Mouse (Mus musculus) thymus, postnatal 14 days (tissue): ENCODE results near the gene Csnk1g1.

Source experiments
- DNase-seq: peaks from one replicate; pipeline ENCODE4 v3.0.0; 2021

The Csnk1g1 gene

GRCm38 (mm10) chr9:65908394-65909300 lies at the start of gene Csnk1g1, which contains the start of gene Trip4:
TSS of gene Csnk1g1 (plus strand) at chr9:65908924.
TSS of gene Trip4 (minus strand) at chr9:65908794.
- DNase-seq, result peak; percentile 92

GRCm38 (mm10) chr9:65859656-65860055 lies 49.1 kb upstream of the Csnk1g1 start:
- no peak for DNase-seq

DNA sequence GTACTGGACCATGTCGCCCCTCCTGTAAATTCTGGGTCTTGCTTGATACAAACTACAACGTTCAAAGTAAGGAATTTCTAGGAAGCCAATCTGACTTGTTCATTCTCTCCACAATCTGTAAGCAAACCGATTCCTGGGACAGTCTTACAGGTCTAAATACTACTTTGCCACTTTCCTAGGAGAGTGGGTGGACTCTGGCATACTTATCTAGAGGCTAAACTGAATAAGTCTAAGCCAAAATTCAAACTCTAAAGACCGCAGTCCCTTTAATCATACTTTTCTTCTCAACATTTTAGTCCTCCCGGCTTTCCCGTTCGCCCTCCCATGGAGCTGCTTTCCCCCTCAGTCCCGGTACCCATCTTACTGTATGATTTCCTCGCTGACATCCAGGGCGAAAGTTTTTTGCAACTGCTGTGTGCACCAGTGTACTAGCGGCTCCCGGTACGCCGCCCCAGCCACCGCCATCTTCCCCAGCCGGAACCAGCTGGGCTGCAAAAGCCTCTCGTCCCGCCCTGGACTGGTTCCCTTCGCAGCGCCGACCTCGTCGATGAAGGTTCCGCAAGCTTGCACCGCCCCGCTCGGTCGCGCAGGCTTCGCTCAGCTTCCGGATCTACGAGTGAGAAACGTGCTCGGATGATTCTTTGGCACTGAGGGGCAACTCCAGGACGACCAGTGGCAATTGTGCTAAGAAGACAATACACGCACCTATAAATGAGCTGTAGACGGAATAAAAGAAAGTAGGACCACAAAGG lies 24.0 kb upstream of the Csnk1g1 start:
- DNase-seq, result peak; percentile 92

DNA sequence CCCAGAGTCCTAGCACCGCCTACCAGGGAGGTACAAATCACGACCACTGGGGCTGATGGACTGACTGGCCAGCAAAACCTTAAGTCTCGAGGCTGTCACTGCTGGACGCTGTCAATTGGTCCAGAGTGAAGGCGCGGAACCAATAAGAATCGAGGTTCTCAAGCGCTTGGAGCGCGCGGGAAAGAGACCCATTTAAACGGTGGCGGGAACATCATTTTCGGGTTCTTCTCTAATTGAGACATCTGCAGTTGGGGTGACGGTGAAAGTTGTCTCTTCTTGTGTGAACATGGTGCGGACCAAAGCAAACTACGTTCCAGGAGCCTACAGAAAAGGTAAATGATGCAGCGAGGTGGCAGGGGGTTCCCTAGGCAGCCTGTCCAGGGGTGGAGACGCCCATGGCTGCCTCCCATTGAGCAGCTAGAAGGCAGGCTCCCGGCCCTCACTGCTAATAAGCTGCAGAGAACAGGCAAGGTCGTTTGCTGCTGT lies 18.5 kb upstream of the Csnk1g1 start, which contains the start of gene Pclaf:
TSS of gene Pclaf (plus strand) at position 95 of the 486 bp plus-strand sequence.
- peak; percentile 73 for DNase-seq

GRCm38 (mm10) chr9:65891126-65891525 lies 17.6 kb upstream of the Csnk1g1 start:
- no peak for DNase-seq

GRCm38 (mm10) chr9:65896977-65897376 lies 11.7 kb upstream of the Csnk1g1 start:
- no peak for DNase-seq

DNA sequence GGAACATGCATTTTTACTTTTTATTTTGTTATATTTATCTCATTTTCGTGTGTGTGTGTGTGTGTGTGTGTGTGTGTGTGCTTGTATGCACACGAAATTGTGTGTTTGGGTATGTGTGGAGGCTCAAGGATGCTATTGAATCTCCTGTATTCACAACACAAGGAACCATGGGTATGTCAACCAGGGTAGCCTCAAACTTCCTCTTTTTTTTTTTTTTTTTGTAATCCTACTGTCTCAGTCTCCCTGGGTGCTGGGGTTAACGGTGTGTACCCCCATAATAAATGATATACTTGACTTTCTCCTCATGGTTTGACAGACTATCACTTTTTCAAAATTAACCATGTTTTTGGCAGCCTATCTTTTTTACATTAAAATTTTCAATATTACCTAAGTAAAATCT lies 5.8 kb upstream of the Csnk1g1 start:
- no peak for DNase-seq

DNA sequence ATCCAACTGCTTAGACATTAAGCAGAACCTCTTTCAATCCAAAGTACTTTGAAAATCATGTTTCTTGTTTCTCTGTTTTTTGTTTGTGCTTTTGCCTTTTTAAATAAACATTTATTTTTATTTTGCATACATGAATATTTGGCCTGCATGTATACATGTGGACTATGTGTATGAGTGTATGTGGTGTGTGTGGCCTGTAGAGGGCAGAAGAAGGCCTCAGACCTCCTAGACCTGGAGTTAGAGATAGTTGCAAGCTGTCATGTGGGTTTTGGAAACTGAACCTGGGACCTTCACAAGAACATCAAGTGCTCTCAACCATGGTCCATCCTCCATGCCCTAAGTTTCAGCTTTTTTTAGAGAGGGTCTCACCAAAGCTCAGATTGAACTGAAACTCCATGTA lies 5.3 kb upstream of the Csnk1g1 start:
- no peak for DNase-seq

- DNase-seq, result peak; percentile 76
Measured at GRCm38 (mm10) chr9:65909301-65909801, 627 bp downstream of the Csnk1g1 start.

DNA sequence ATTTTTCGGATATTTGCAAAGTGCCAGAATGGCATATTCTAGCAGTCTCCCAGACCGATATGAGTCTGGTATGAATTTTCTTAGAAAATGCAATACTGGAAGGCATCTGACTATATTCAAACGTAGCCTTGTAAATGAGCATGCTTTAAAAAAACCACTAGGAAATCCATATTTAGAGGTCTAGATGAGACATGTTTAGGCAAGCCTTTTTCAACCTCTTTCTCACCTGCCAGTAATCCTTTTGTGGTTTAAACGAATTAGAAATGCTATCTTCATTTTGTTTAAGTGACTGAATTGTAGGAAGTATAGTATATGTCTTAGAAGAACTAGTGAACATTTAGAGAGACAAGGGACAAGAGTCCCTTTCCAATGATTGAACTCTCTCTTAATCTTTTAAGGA lies 1.1 kb downstream of the Csnk1g1 start:
- DNase-seq, result no peak

- no peak for DNase-seq
Measured at GRCm38 (mm10) chr9:65913976-65914375, 5.3 kb downstream of the Csnk1g1 start.

GRCm38 (mm10) chr9:65917015-65917414 lies 8.3 kb downstream of the Csnk1g1 start:
- DNase-seq, result no peak

- DNase-seq, result no peak
Measured at GRCm38 (mm10) chr9:65928456-65928855, 19.7 kb downstream of the Csnk1g1 start.

DNA sequence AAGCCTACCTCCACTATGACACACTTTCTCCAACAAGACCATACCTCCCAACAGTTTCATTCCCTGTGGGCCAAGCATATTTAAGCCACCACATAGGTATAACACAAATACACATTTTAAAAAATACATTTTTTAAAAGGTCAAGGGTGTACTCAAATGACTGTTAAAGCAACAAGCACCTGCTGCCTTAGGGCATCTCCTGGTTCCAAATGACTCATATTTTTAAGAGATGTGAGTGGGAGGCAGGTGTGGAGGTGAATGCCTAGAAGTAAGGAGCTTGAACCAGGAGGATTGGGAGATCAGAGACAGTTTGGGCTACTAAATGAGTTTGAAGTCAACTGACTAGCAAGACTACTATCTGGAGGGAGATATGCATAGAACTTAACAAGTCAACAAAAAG lies 21.1 kb downstream of the Csnk1g1 start:
- DNase-seq, result no peak

- DNase-seq, result no peak
Measured at GRCm38 (mm10) chr9:65937566-65937965, 28.8 kb downstream of the Csnk1g1 start.

- DNase-seq, result no peak
Measured at GRCm38 (mm10) chr9:65951082-65951587, 42.4 kb downstream of the Csnk1g1 start.

GRCm38 (mm10) chr9:65970009-65970408 lies 61.3 kb downstream of the Csnk1g1 start:
- no peak for DNase-seq

- no peak for DNase-seq
Measured at GRCm38 (mm10) chr9:65973206-65973605, 64.5 kb downstream of the Csnk1g1 start.

DNA sequence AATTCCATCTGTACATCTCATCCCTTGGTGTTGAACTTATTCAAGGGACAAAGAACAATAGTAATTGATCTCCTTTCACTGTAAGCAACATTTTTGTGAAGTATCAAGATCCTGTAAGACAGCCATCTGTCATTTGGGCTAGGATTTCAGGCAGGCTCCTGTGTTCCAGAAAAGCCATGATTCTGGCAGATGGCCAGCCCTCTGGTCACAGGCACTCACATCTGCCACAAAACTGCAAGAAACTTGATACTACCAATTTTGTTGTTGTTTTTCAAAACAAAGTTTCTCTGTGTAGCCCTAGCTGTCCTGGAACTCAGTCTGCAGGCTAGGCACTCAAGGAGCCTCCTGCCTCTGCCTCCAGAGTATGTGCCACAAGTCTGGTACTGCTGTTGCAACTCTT lies 67.2 kb downstream of the Csnk1g1 start:
- no peak for DNase-seq

DNA sequence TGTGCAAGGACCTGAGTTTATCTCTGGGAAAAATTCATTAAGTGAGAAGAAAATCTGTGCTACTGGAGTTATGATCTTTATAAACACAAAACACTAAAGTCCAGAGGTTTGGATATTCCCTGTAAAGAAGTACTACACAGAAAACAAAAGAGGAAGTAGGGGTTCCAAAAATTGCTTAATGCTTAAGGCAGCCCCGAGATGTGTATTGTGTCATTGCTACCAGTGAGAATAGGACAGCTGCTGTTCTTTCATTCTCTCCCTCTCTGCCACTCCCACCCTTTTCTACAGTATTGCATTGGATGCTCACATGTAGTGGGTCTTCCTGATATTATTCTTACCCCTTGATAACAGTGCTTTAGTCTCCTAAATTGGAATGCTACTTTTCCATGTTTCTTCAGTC lies 74.1 kb downstream of the Csnk1g1 start:
- DNase-seq, result no peak

- DNase-seq, result no peak
Measured at GRCm38 (mm10) chr9:65987021-65987420, 78.3 kb downstream of the Csnk1g1 start.

DNA sequence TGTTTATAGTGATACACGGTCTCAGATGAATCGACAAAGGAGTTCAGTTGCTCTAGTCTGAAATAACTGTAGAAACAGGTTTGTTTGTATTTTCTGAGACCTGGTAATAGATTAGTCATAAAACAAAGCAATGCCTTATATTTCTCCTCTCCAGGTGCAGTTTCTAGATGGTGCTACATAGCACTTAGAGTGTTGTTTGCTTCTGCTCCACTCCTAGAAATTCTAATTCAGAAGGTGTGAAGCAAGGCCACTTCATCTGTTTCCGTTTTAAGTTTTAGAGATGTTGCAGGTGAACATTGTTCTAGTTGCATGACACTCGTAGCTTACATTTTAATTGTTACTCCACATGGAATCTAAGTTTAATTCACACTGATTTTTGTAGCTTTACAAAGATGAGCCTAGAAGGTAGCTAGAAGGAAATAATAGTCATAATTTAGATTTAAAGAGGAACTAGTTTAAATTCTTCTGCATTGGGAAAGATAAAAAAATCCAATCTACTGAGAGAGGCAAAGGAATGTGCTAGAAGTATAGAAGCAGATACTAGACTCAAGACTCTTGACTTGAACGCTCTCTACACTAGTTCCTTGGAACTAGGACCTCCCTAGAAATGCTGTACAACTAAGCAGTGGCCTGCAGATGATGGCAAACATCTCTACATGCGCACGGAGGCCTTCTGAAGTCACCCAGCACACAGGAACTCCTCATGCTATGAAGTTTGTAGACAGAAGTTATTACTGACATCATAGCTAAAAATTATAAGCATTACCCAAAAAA lies 87.1 kb downstream of the Csnk1g1 start:
- DNase-seq, result no peak
